Mouse (Mus musculus): Measurements from ENCODE around the gene Syne1. TPM values are rescaled to one million over a fixed set of nuclear protein-coding genes. Genes with fewer than 3 reads are reported as not detected.

The Syne1 gene
- total RNA-seq, 2 experiments from 2014 or later = 54.5 to 67.7 TPM

DNA sequence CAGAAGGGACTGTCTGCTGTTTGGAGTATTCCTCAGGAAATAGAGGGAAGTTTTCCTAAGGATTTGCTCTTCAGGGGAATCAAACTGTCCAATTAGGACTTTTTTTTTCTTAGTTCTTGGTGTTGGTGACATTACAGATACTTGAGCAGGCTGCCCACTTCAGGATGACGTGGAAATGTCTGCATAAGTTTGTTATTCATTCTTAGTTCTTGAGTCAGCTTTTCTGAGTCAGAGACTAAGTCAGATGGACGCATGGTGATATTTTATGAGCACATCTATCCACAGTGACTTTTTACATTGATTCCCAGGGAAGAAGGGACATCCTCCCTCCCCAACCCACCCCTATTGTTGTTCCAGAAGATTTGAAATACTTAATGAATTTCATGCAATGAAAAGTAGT lies 567.4 kb downstream of the Syne1 start:
- no peak for TF ChIP-seq CTCF (IDR thresholded peaks at IDR 0.05)
- Histone ChIP-seq H3K4me3 (no peak overlapping the region), H3K27ac (no peak overlapping the region)
- intact Hi-C loops (cut with DNase I) = no loop called here
- no peak for DNase-seq

DNA sequence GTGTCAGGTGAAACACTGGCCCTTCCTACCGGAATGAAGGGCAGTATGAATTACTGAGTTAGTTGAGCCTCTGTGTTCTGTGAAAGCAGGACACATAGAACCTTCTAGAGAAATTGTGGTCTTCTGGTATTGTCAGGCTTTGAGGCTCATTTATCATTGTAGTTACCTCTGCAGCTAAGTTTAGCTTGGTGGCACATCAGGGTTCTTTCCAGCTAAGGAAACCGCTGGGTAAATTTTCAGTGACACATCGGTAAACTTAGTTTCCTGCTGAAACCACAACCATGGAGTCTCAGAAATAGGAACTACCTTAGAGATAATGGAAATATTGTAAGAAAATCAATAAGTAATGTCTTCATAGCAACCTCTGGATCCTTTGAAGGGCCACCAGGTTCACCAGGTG lies 573.9 kb downstream of the Syne1 start:
- Histone ChIP-seq H3K4me3 (no peak overlapping the region), H3K27ac (no peak overlapping the region)
- DNase-seq = no peak
- TF ChIP-seq CTCF (IDR thresholded peaks at IDR 0.05) = no peak
- intact Hi-C loops (cut with DNase I) = no loop called here

DNA sequence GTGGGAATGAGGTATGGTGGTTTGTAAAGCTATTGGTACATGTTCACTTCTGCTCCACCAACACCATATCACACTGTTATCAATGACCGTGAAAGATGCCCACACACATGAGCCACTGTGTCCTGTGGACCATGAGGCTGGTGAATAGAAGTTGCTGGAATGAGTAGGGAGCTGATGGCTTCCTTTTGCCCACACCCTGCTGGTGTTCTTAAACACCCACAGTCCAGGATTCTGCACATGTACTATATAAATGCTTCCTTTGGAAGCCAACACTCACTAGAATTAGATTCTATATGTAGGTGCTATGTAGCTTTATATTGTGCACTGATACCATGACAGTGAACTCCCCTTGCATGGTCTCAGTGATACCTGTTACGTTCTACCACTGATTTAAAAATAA lies 574.7 kb downstream of the Syne1 start:
- no peak overlapping the region for H3K27ac ChIP-seq
- no peak overlapping the region for H3K4me3 ChIP-seq
- intact Hi-C loops (cut with DNase I) = no loop called here
- DNase-seq = no peak
- TF ChIP-seq CTCF (IDR thresholded peaks at IDR 0.05) = no peak

DNA sequence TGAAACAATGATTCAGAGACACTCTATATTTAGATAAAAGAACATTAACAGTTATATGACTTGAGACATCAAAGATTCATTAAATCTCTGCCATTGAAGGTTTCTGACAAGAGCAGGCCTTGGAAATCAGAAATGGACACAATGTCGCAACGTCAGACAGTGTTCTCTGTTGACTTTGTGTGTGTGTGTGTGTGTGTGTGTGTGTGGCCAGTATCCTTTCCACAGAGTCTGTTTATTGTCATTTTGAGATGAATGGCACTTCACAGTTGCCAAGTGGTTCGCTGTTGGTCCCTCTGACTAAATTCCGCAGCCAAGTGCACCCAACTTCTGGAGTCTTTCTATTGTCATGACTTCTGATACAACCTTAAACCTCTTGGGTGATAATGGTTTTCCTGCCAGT lies 577.0 kb downstream of the Syne1 start:
- Histone ChIP-seq H3K4me3 (no peak overlapping the region), H3K27ac (no peak overlapping the region)
- intact Hi-C loops (cut with DNase I) = no loop called here
- no peak for TF ChIP-seq CTCF (IDR thresholded peaks at IDR 0.05)
- DNase-seq = no peak

DNA sequence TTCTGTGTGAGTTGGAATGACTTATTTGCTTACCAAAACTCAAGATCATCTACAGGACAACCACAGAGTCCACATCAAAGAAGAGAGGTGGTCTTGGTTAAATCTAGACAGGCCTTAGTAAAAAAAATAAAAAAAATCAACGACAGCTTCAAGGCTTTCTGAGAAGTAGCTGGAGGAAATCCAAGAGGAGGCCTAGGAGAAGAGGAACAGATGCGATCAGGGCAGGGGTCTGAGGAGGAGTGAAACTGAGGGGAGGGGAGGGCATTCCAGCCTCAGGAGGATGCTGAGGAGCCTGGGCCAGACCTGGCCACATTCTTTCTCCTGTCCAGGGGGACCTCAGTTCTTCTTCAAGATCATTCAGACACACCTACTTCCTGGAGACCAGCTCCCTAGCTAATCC lies 579.3 kb downstream of the Syne1 start:
- DNase-seq = no peak
- Histone ChIP-seq H3K27ac (no peak overlapping the region), H3K4me3 (no peak overlapping the region)
- TF ChIP-seq CTCF (IDR thresholded peaks at IDR 0.05) = no peak
- intact Hi-C loops (cut with DNase I) = no loop called here

DNA sequence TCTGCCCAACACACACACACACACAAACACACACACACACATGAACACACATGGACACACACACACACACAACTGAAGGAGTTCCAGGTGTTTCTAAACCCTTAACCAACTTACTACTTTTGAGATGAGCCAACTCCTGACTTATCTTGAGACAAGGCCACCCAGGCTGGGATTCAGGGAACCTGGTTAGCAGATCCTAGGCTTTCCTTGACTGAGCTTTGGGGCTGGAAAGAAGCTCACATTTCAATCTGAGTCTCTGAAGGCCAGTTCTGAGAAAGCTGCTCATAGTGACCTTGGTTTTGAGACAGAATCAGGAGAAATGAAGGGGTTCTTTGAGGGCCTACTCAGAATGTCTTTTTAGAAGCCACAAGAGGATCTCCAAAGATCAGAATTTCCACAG lies 579.7 kb downstream of the Syne1 start:
- no peak for DNase-seq
- H3K4me3 ChIP-seq = no peak overlapping the region
- no peak overlapping the region for H3K27ac ChIP-seq
- intact Hi-C loops (cut with DNase I) = no loop called here
- TF ChIP-seq CTCF (IDR thresholded peaks at IDR 0.05) = no peak

DNA sequence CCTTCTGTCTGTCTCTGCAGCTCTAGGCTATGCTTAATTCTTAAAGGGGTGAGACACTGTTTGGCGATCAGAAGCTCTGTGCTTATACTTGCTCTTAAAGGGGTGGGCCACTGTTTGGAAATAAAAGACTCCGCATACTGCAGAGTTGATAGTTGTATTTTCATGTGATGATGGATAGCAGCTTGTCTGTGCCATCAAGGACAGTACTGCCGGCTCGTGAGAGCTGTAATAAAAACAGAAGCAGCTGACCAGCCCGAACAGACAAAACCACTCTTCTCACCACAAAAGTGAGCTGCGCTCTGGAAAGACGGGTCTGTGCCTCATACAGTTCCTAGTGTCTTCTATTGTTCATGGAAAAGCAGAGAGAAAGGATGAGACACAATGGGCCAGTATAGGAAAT lies 580.1 kb downstream of the Syne1 start:
- no peak for TF ChIP-seq CTCF (IDR thresholded peaks at IDR 0.05)
- Histone ChIP-seq H3K4me3 (no peak overlapping the region), H3K27ac (no peak overlapping the region)
- DNase-seq = no peak
- intact Hi-C loops (cut with DNase I) = no loop called here

Other genes with a start within 250 kb of the Syne1 start
- gene Myct1, start 42.3 kb upstream of the Syne1 start, total RNA-seq (2021) = 1 to 10 TPM; 3.2 to 3.6 TPM
- gene Vip, start 87.7 kb upstream of the Syne1 start, total RNA-seq (2021) = not detected